Mouse (Mus musculus): ENCODE data around the gene Prkcq. TPM values are rescaled to one million over a fixed set of nuclear protein-coding genes. Genes with fewer than 3 reads are reported as not detected.

Prkcq gene
- total RNA-seq, 2 experiments from 2014 or later: 7.4 to 8.9 TPM

DNA sequence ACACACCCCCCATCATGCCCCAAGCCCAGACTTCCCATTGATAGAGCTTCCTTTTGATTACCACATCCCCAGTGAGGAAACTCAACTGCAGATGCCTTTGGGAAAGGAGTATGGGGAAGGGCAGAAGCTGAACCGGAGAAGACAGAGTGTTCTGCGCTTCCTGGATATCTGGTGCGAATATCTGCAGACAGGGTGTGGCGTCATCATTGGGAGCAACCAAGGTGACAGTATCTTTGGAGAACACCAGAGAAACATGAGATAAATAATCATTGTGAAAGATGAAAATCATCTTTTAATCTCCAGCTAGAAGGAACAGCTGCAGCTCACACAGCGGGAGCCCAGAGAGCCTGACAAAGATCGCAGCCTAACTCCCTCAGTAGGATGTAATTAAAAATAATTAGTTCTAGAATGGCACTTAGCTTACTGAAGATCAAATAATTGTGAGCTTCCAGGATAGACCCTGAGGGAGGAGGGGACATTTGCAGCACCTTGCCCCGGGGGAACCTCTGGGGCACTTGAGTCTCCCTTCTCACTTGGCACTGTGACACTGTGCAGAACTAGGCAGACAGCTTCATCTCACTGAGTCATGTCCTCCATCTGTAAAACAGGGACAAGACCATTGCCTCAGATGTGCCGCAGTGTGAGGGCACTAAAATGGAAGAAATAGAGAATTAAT is 38.5 kb downstream of the Prkcq start:
- Histone ChIP-seq H3K27ac (no peak overlapping the region), H3K4me3 (no peak overlapping the region)
- DNase-seq (ENCODE audit: low spot score in 2 of 2): no peak
- TF ChIP-seq CTCF (conservative IDR thresholded peaks at IDR 0.05): no peak

DNA sequence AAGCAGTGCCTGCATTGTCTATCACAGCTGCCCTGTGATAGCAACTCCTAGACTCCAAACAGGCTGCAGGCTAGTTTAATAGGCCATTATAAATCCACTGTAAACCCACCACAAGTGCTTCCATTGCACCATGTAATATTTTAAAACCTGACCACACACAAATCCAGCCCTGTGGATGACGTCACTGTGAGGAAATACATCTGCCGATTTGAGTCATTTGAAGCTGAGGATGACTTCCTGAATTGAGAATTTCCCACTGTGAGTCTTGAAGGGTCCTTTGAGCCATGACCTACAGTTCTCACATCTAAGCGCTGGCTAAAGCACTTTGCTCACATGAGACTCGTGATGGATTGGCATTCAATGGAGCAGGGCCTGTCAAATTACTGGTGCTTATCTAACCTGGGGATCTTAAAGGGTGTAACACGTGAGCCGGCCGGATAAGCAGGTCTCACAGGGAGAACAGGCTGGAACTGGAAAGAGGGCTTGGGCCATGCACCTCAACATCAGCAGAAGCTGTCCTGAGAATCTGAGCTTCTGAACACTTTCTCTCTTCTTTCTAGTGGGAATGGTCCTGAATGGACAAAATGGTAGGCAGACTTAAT is 40.2 kb downstream of the Prkcq start:
- Histone ChIP-seq H3K27ac (no peak overlapping the region), H3K4me3 (no peak overlapping the region)
- no peak for TF ChIP-seq CTCF (conservative IDR thresholded peaks at IDR 0.05)
- DNase-seq (ENCODE audit: low spot score in 2 of 2): no peak

DNA sequence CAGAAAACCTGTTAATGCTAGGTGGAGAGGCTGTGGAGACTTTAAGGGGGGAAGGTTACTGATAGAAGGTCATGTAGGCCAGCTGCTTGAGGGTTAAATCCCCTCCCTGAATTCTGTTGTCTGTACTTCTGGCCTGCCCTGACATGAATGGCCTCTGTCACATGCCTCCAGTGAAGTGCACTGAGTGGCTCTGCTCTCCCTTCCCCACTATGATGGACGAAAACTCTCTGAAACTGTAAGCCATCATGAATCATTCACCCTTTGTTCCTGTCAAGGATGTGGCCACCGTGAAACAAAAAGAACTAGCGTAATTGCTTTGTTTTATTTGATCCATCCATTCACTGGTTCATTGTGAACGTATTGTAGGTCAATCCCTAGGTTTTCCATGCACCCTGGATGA is 44.5 kb downstream of the Prkcq start:
- no peak for DNase-seq (ENCODE audit: low spot score in 2 of 2)
- TF ChIP-seq CTCF (conservative IDR thresholded peaks at IDR 0.05): no peak
- H3K4me3 ChIP-seq: no peak overlapping the region
- no peak overlapping the region for H3K27ac ChIP-seq

DNA sequence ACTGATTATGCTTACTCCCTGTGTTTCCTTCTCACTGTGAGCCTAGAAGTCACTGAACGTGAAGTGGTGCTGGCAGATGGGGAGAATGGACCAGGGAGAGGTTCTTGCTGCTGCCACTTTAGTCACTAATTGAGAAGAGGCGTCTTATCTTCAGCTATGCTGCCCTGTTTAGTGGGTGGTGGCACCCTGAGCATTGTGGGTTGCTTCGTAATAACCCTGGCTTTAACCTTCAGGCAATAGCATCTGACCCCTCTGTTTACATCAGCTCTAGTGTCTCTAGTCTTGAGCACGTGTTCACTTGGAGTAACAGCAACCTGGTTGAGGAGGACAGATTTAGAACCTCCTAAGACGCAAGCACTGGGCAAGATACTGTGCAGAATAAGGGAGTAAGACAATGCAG is 44.9 kb downstream of the Prkcq start:
- TF ChIP-seq CTCF (conservative IDR thresholded peaks at IDR 0.05): no peak
- no peak overlapping the region for H3K4me3 ChIP-seq
- H3K27ac ChIP-seq: no peak overlapping the region
- no peak for DNase-seq (ENCODE audit: low spot score in 2 of 2)

DNA sequence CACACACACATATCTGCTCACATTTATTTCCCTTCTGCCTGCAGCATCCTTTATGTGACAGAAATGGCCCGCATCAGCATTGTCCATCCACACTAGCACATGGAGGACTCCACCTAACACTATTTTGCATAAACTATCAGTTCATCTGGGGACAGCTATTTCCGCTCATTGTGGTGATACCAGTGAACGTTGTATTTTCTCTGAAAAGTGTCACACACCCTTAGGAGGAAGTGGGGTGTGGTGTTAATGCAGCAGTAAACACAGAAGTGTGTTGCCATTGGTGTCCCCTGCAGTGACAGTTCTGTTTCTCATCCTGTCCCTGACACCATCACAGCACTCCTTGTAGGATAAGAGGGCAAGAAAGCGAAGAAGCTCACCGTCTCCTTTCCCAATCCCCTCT is 46.2 kb downstream of the Prkcq start:
- no peak for TF ChIP-seq CTCF (conservative IDR thresholded peaks at IDR 0.05)
- H3K27ac ChIP-seq: no peak overlapping the region
- no peak for DNase-seq (ENCODE audit: low spot score in 2 of 2)
- H3K4me3 ChIP-seq: no peak overlapping the region

DNA sequence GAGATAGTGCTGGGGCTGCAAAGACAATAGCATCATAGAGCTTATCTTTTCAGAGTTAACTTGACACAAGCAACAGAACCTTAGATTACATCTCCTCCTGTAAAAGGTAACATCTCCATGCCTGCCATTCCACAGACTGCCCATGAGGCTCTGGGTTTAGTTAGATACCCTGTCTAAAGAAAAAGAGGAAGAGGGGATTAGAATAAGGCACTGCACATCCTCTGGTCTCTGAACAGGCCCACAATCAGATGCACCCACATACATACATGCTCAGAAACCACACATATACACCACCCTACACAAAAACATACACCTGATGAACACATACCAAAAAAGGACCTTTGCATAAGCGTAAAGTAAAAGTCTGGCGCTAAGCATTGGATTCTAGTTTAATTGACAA is 47.4 kb downstream of the Prkcq start:
- H3K4me3 ChIP-seq: no peak overlapping the region
- no peak overlapping the region for H3K27ac ChIP-seq
- no peak for DNase-seq (ENCODE audit: low spot score in 2 of 2)
- TF ChIP-seq CTCF (conservative IDR thresholded peaks at IDR 0.05): no peak

DNA sequence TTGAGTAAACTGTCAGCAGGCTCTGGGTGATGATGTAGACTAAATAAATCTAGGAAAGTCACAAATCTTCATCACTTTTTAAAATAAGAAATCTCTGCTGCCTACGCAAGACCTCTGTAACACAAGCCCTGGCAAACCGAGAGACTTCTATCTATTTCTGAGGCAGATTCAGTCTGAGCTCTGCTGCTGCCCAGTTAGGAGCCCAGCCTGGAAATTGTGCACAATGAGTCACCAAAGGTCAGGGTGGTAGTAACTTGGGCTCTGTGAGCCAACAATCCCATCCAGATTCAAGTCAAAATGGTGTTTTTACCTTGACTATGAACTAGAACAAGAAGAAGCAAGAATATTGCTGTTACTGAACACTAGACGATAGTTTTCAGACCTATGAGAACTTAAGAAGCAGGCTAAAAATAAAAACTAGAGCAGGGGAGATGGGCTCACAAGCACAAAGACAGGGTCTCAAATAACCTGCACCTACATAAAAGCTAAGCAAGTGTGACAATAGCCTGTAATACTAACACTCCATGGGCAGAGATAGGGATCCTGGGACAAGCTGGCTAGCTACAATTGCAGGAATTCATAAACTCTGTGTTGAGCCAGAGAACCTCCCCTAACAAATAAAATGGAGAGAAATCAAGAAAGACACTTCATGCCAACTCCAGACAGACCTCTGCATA is 53.0 kb downstream of the Prkcq start:
- Histone ChIP-seq H3K27ac (no peak overlapping the region), H3K4me3 (no peak overlapping the region)
- no peak for DNase-seq (ENCODE audit: low spot score in 2 of 2)
- TF ChIP-seq CTCF (conservative IDR thresholded peaks at IDR 0.05): no peak

DNA sequence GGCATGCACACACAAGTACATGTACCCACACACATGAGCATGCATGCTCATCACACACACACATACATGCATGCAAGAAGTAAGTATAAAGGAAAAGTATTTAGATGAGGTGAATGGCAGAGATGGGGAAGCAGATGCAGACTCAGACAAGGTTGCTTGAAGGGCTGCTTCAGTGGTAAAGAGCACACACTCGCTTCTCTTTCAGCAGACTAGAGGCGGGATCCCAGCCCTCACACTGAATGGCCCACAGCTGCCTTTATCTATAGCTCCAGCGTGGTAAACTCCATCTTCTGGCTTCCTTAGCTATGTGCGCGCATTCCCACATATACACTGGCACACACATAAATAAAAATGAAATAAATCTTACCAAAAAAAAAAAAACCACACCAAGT is 53.6 kb downstream of the Prkcq start:
- no peak for DNase-seq (ENCODE audit: low spot score in 2 of 2)
- Histone ChIP-seq H3K27ac (no peak overlapping the region), H3K4me3 (no peak overlapping the region)
- no peak for TF ChIP-seq CTCF (conservative IDR thresholded peaks at IDR 0.05)

DNA sequence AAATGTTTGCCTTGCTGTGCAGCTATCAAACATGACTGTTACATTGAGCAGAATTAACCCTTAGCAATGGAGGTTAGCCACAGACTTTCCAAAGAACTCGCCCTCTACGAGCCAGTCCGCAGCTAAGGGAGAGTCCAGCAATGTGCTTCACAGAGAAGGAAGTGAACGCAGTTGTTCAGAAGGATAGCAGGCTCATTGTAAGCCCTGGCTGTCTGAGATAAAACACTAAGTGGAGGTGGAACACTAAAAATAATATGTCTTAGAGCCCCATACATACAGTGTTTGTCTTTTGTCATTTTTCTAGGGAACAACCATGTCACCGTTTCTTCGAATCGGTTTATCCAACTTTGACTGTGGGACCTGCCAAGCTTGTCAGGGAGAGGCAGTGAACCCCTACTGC is 54.6 kb downstream of the Prkcq start:
- no peak overlapping the region for H3K4me3 ChIP-seq
- no peak for TF ChIP-seq CTCF (conservative IDR thresholded peaks at IDR 0.05)
- DNase-seq (ENCODE audit: low spot score in 2 of 2): no peak
- no peak overlapping the region for H3K27ac ChIP-seq

DNA sequence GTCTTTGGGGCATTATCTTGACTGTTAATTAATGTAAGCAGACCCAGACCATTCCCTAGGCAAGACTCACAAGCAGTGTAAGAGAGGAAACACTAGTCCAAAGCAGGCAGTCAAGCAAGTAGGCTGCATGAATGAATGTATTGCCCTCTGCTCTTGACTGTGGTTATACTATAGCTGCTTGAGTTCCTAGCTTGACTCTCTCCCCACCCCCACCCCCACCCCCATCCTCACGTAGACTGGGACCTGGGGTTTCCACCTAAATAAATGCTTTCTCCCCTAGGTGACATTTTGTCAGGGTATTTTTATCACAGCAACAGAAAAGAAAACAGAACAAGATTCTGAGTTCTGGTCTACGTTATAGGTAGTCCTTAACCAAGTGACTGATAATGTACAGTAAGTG is 57.2 kb downstream of the Prkcq start:
- no peak for TF ChIP-seq CTCF (conservative IDR thresholded peaks at IDR 0.05)
- Histone ChIP-seq H3K4me3 (no peak overlapping the region), H3K27ac (no peak overlapping the region)
- DNase-seq (ENCODE audit: low spot score in 2 of 2): no peak

DNA sequence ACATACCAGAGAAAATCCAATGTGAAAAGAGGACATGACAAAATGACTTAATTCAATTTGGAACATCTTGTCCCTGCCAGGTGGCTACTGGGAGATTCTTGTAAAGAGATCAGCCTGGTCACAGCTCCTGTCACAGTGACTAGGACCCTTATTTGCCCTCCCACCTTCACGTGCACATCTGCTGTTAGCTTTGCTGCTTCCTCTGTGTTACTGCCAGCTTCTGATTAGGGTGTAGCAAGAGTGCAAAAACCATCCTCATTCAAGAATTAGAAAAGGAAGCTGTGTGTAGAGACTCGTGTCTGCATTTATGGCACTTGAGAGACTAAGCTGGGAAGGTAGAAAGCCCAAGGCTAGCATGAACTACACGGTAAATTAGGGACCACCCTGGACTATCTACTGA is 59.2 kb downstream of the Prkcq start:
- no peak for TF ChIP-seq CTCF (conservative IDR thresholded peaks at IDR 0.05)
- Histone ChIP-seq H3K27ac (no peak overlapping the region), H3K4me3 (no peak overlapping the region)
- no peak for DNase-seq (ENCODE audit: low spot score in 2 of 2)

DNA sequence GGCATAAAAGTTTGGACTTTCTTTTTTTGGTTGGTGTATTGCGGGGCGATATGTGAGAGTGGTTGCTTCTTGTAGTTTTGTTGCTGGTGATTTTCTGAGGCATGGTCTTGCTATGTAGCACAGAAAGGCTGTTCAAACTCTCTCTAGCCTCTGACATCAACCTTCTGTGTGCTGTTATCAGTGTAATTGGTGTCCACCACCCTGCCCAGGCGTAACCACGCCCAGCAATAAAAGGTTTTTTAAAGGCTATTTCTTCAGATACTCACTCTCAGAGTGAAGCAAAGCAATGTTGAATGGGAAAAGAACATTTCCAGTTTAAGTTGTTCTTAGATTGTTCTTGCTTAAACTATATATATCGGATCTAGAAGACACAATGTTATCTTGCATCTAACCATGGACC is 60.1 kb downstream of the Prkcq start:
- DNase-seq (ENCODE audit: low spot score in 2 of 2): no peak
- Histone ChIP-seq H3K4me3 (no peak overlapping the region), H3K27ac (no peak overlapping the region)
- no peak for TF ChIP-seq CTCF (conservative IDR thresholded peaks at IDR 0.05)

DNA sequence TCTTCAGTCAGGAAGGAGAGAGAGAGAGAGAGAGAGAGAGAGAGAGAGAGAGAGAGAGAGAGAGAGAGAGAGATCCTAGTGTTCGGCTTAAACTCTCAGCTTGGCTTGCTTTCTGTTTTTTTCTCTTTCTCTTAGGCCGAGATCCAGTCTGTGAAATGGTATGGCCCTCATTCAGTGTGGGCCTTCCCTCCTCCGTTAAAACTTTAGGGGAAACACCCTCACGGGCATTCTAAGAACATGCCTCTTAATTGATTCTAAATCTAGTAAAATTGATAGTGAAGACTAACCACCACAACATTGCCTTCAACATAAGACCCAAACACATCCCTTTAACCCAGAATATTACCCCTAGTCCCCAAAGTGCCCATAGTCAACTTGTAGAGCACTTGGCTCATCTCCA is 66.3 kb downstream of the Prkcq start:
- H3K4me3 ChIP-seq: no peak overlapping the region
- H3K27ac ChIP-seq: no peak overlapping the region
- no peak for TF ChIP-seq CTCF (conservative IDR thresholded peaks at IDR 0.05)
- DNase-seq (ENCODE audit: low spot score in 2 of 2): no peak

DNA sequence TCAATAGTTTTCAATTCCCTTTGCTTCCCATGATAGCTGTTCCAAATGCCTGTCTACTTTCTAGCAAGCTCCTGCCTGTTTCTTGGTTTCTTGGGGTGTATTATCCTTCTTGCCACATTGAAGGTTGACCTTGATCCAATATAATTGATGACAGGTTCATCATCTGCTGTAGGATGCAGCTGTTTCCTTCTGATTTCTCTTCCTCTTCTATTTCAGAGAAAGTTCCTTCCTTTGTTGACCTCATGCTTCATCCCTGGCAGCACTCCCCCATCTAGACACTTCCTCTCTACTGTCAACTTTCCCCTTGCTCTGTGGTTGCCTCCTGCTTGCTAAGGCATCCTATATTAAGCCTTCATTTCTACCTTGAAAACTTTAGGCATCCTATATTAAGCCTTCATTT is 67.6 kb downstream of the Prkcq start:
- no peak for TF ChIP-seq CTCF (conservative IDR thresholded peaks at IDR 0.05)
- Histone ChIP-seq H3K27ac (no peak overlapping the region), H3K4me3 (no peak overlapping the region)
- no peak for DNase-seq (ENCODE audit: low spot score in 2 of 2)

All from layer of hippocampus, adult 2 months (tissue).